In genomic region chr5:132408892-132409575, GRCm38 (mm10) we compare ENCODE assay signal across 17 mouse cellular contexts.
DNase-seq lines count a peak whose midpoint lies in the region; ATAC-seq lines count a peak whose summit lies in the region.
"Had no signal": no experiment of that assay in that cellular context is flagged by ENCODE, and none has a peak within 500 bp of the region (broad histone marks: within the 10 kb centered on the region; RNA-seq: fewer than 3 reads in every experiment).

No protein-coding gene starts in this region.

- no peaks in the 10 kb centered on the region for H3K27me3 ChIP-seq in hindbrain, embryonic 11.5 days (ENCODE audit: control insufficient read depth, insufficient read depth, low read length)
- no peaks in the 10 kb centered on the region for H3K27me3 ChIP-seq in hindbrain, embryonic 10.5 days (ENCODE audit: insufficient read depth, poor library complexity, severe bottlenecking)
- no peaks in the 10 kb centered on the region for H3K27me3 ChIP-seq in forebrain, embryonic 15.5 days
- no peaks in the 10 kb centered on the region for H3K27me3 ChIP-seq in midbrain, embryonic 14.5 days (ENCODE audit: control insufficient read depth, insufficient read depth, low read length)
- H3K27me3 ChIP-seq in intestine, embryonic 15.5 days (replicated peaks), result no peaks in the 10 kb centered on the region
- no peaks in the 10 kb centered on the region for H3K27me3 ChIP-seq in intestine, embryonic 16.5 days (replicated peaks; ENCODE audit: control insufficient read depth, insufficient read depth, low read length)
- H3K27me3 ChIP-seq: limb, embryonic 13.5 days had no signal

- peak; percentile 23 for DNase-seq in hindbrain, embryonic 11.5 days (ENCODE audit: low spot score)
- DNase-seq in hindbrain, embryonic 10.5 days (ENCODE audit: low spot score), result no peak
- DNase-seq in cerebellum, adult 18-20 months, result peak; percentile 18
- peak; percentile 70 for DNase-seq in midbrain, embryonic 14.5 days
- DNase-seq in adrenal gland, postnatal 25 days, result no peak
- DNase-seq: heart, adult 11 months; heart, postnatal 10 days; kidney, postnatal 10 days; liver, postnatal 0 days; lung, postnatal 4 days; right cerebral cortex, postnatal 4 days had no signal

- no peak overlapping the region for H3K27ac ChIP-seq in hindbrain, embryonic 11.5 days (ENCODE audit: low read depth, low read length)
- no peak overlapping the region for H3K27ac ChIP-seq in hindbrain, embryonic 10.5 days
- H3K27ac ChIP-seq in forebrain, embryonic 15.5 days (replicated peaks), result peak overlapping the region; percentile 50
- no peak overlapping the region for H3K27ac ChIP-seq in midbrain, embryonic 14.5 days (replicated peaks; ENCODE audit: low read depth, low read length)
- H3K27ac ChIP-seq in intestine, embryonic 15.5 days, result no peak overlapping the region
- no peak overlapping the region for H3K27ac ChIP-seq in intestine, embryonic 16.5 days (ENCODE audit: low read length)
- H3K27ac ChIP-seq: limb, embryonic 13.5 days had no signal

- H3K4me1 ChIP-seq in hindbrain, embryonic 11.5 days (replicated peaks; ENCODE audit: control insufficient read depth, insufficient read depth, low read length), result peaks cover 2% of the 10 kb centered on the region
- H3K4me1 ChIP-seq in hindbrain, embryonic 10.5 days (replicated peaks), result peaks cover 30% of the 10 kb centered on the region
- H3K4me1 ChIP-seq in forebrain, embryonic 15.5 days, result peaks cover 50% of the 10 kb centered on the region
- peaks cover 29% of the 10 kb centered on the region for H3K4me1 ChIP-seq in midbrain, embryonic 14.5 days (ENCODE audit: control insufficient read depth, insufficient read depth, low read length)
- 0 out of 2 replicates have a peak, but pooled peaks cover 3% of the 10 kb centered on the region for H3K4me1 ChIP-seq in intestine, embryonic 15.5 days (replicated peaks)
- H3K4me1 ChIP-seq in intestine, embryonic 16.5 days (ENCODE audit: control insufficient read depth, insufficient read depth, low read length), result no peaks in the 10 kb centered on the region; the same call in 1 of the 2 replicates

- no peak overlapping the region for H3K4me2 ChIP-seq in hindbrain, embryonic 11.5 days (replicated peaks; ENCODE audit: low read depth, low read length)
- no peak overlapping the region for H3K4me2 ChIP-seq in forebrain, embryonic 15.5 days (replicated peaks)
- H3K4me2 ChIP-seq in midbrain, embryonic 14.5 days (ENCODE audit: low read length), result no peak overlapping the region
- no peak overlapping the region for H3K4me2 ChIP-seq in intestine, embryonic 15.5 days (replicated peaks)
- H3K4me2 ChIP-seq in intestine, embryonic 16.5 days (ENCODE audit: low read depth, low read length), result no peak overlapping the region
- H3K4me2 ChIP-seq: limb, embryonic 13.5 days had no signal

- H3K9ac ChIP-seq in hindbrain, embryonic 11.5 days (ENCODE audit: low read depth, low read length), result no peak overlapping the region
- no peak overlapping the region for H3K9ac ChIP-seq in forebrain, embryonic 15.5 days (replicated peaks)
- H3K9ac ChIP-seq in midbrain, embryonic 14.5 days (replicated peaks; ENCODE audit: low read length), result no peak overlapping the region
- no peak overlapping the region for H3K9ac ChIP-seq in intestine, embryonic 15.5 days
- H3K9ac ChIP-seq in intestine, embryonic 16.5 days (ENCODE audit: low read depth, low read length), result no peak overlapping the region
- H3K9ac ChIP-seq: limb, embryonic 13.5 days; liver, postnatal 0 days had no signal

- no peak for ATAC-seq in hindbrain, embryonic 11.5 days (ENCODE audit: low FRiP score)
- peak; percentile 38 for ATAC-seq in forebrain, embryonic 15.5 days (replicated peaks)
- peak; percentile 67; the same call in 1 of the 2 replicates for ATAC-seq in midbrain, embryonic 14.5 days (ENCODE audit: low FRiP score, low TSS enrichment)
- no peak for ATAC-seq in intestine, embryonic 15.5 days
- no peak for ATAC-seq in intestine, embryonic 16.5 days
- ATAC-seq: intestine, postnatal 0 days; liver, postnatal 0 days had no signal

- H3K9me3 ChIP-seq in hindbrain, embryonic 11.5 days (ENCODE audit: control insufficient read depth, low read length), result no peaks in the 10 kb centered on the region
- H3K9me3 ChIP-seq in hindbrain, embryonic 10.5 days, result no peaks in the 10 kb centered on the region
- H3K9me3 ChIP-seq in forebrain, embryonic 15.5 days, result no peaks in the 10 kb centered on the region
- H3K9me3 ChIP-seq in midbrain, embryonic 14.5 days (ENCODE audit: control insufficient read depth, low read length), result no peaks in the 10 kb centered on the region
- no peaks in the 10 kb centered on the region for H3K9me3 ChIP-seq in intestine, embryonic 15.5 days
- no peaks in the 10 kb centered on the region for H3K9me3 ChIP-seq in intestine, embryonic 16.5 days (ENCODE audit: control insufficient read depth, low read length)
- H3K9me3 ChIP-seq: limb, embryonic 13.5 days had no signal

- H3K36me3 ChIP-seq in hindbrain, embryonic 11.5 days (ENCODE audit: control insufficient read depth, insufficient read depth, low read length), result no peaks in the 10 kb centered on the region
- H3K36me3 ChIP-seq in hindbrain, embryonic 10.5 days, result no peaks in the 10 kb centered on the region
- no peaks in the 10 kb centered on the region for H3K36me3 ChIP-seq in forebrain, embryonic 15.5 days
- no peaks in the 10 kb centered on the region for H3K36me3 ChIP-seq in midbrain, embryonic 14.5 days (ENCODE audit: control insufficient read depth, insufficient read depth, low read length)
- H3K36me3 ChIP-seq in intestine, embryonic 15.5 days, result no peaks in the 10 kb centered on the region
- no peaks in the 10 kb centered on the region for H3K36me3 ChIP-seq in intestine, embryonic 16.5 days (ENCODE audit: control insufficient read depth, insufficient read depth, low read length)
- H3K36me3 ChIP-seq: G1E; limb, embryonic 13.5 days had no signal

- WGBS in hindbrain, embryonic 11.5 days, result 45% methylated on average over 2 of the region's 2 CpGs
- WGBS in hindbrain, embryonic 10.5 days, result 49% methylated on average over 2 of the region's 2 CpGs
- WGBS in forebrain, embryonic 15.5 days, result 13% methylated on average over 2 of the region's 2 CpGs
- 7% methylated on average over 2 of the region's 2 CpGs for WGBS in midbrain, embryonic 14.5 days
- 79% methylated on average over 2 of the region's 2 CpGs for WGBS in intestine, embryonic 15.5 days
- WGBS in intestine, embryonic 16.5 days, result 75% methylated on average over 2 of the region's 2 CpGs

- no peak overlapping the region for H3K4me3 ChIP-seq in hindbrain, embryonic 11.5 days (ENCODE audit: low read depth, low read length)
- H3K4me3 ChIP-seq in hindbrain, embryonic 10.5 days, result no peak overlapping the region
- H3K4me3 ChIP-seq in forebrain, embryonic 15.5 days, result no peak overlapping the region
- no peak overlapping the region for H3K4me3 ChIP-seq in midbrain, embryonic 14.5 days (replicated peaks; ENCODE audit: low read depth, low read length)
- no peak overlapping the region for H3K4me3 ChIP-seq in intestine, embryonic 15.5 days (replicated peaks)
- no peak overlapping the region for H3K4me3 ChIP-seq in intestine, embryonic 16.5 days (ENCODE audit: low read length)
- H3K4me3 ChIP-seq: limb, embryonic 13.5 days had no signal

Comparison
In these comparisons a context has a peak if more than half of its experiments do, and no peak if none do; other contexts are left out.
1. DNase-seq: peak in hindbrain, embryonic 11.5 days (single experiment), cerebellum, adult 18-20 months (2 of 2) and midbrain, embryonic 14.5 days (single experiment); none in hindbrain, embryonic 10.5 days (single experiment) and adrenal gland, postnatal 25 days (single experiment).
2. ATAC-seq: peak in forebrain, embryonic 15.5 days (single experiment) and midbrain, embryonic 14.5 days (single experiment); none in hindbrain, embryonic 11.5 days (single experiment), intestine, embryonic 15.5 days (single experiment) and intestine, embryonic 16.5 days (single experiment).